Mouse (Mus musculus) ovary, adult 18-20 months (tissue): Measurements from ENCODE around the gene Gse1.

Experiments
- DNase-seq: peaks from one replicate; pipeline ENCODE4 v3.0.0; 2022; ENCODE audit warnings: low spot score, mixed read lengths

Gene Gse1

GRCm38 (mm10) chr8:120616663-120617626 is 388.7 kb downstream of the Gse1 start:
- no peak for DNase-seq

DNA sequence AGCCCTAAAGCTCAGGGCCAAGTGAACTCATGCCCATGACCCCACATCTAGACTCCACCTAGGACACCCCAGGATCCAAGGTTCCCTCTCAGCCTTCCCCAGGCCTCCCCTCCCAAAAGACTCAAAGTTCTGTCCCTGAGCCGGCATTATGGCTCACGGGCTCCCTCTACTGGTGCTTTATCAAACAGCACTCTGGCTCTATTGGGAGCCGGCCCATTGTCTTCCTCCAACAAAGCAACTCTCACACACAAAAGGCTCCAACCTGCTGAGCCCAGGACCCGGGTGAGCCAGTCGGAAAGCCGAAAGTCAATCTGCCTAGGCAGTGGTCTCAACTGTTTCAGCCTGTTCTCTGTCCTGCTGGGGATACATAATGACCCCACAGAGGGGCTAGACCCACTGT is 389.9 kb downstream of the Gse1 start:
- no peak for DNase-seq

DNA sequence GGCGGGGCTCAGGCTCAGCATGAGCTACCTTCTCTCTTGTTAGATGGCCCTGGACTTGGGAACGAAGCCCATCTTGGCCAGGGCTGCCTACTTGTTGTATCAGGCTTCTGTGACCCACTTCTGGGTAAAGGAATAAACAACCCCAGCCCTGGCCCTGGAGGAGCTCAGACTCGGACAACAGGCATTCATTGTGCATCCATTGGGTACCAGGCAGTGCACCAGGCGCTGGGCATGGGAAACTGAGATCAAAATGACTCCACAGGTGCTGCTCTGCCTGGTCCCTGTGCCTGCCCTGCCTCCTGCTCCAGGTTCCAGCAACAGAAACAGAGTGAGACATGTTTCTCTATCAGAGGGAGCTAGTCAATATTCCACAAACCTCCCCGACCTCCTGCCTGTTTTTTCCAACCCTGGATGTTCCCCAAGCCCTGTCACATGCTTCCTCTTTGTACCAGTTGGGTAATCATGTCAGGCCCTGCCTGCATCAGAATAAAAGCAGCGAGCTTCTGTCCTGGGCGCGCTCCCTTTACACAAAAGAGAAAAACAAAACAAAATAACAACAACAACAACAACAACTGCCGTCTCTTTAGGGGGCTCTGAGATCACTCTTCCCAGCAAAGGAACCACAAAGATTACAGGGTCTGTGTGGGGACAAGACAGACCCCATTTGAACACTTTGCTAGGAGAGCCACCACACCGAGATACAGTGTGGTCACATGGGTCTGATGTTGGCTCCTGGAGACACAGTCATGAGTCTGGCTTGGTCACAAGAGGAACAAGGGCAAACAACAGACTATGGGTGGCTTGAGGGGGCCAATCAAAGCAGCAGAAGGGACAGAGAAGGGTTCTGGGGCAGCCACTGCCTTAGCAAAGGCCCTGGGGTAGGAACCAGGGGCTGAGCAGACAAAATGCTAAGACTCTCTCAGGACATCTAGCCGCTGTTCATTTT is 391.3 kb downstream of the Gse1 start:
- DNase-seq = no peak

- DNase-seq = no peak
Observed at GRCm38 (mm10) chr8:120620441-120620840, 392.2 kb downstream of the Gse1 start.

DNA sequence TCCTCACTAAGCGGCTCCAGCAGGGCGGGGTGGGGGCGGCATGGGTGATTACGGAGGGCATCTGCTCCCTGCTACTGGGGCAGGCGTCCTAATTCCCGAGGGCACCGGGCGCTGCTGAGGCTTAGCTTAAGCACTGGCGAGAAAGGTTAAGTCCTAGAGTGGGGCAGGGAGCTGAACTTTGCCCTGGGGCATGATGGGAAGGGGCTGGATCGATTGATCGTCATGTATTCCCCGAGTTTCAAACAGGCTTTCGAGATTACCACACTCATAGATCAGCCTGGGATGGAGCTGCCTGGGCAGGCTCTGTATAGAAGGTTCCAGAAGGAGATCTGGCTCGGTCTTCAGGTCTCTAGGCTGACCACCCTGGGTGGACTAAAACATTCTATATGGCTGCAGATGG is 393.9 kb downstream of the Gse1 start:
- DNase-seq = no peak

DNA sequence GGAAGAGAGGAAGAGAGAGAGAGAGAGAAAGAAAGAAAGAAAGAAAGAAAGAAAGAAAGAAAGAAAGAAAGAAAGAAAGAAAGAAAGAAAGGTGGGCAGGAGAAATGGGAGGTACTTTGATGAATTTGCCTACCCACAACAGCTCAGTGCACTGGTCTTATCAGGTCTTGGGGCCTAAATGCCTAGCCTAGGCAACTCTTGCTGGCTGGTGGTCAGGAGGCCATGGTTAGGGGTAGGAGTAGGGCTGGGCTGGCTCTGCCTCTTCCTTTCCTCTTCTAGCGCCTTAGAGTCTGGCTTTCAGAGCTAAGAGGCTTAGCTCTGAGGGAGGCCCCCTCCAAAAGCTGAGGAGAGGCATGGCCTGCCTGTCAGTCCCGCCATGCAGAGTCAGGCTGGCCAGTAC is 395.4 kb downstream of the Gse1 start:
- DNase-seq = no peak

- no peak for DNase-seq
Observed at GRCm38 (mm10) chr8:120626461-120626860, 398.2 kb downstream of the Gse1 start.

DNA sequence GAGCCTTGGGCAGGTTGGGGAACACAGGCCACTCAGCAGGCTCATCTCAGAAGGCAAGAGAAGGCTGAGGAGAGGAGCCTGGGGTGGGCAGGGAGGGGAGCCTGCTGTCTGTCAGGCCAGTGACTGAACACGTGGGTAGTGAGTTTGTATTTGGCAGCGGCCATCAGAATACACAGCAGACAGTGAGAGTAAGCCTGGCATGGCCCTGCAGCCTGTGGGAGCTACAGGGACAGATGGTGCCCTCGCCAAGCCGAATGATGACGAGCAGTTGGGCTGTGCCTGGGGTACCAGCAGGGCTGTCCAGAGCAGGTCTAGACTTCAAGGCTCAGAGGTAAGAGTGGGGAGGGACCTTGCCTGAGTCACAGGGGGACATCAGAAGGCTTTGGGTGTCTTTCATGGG is 399.0 kb downstream of the Gse1 start:
- DNase-seq = no peak

DNA sequence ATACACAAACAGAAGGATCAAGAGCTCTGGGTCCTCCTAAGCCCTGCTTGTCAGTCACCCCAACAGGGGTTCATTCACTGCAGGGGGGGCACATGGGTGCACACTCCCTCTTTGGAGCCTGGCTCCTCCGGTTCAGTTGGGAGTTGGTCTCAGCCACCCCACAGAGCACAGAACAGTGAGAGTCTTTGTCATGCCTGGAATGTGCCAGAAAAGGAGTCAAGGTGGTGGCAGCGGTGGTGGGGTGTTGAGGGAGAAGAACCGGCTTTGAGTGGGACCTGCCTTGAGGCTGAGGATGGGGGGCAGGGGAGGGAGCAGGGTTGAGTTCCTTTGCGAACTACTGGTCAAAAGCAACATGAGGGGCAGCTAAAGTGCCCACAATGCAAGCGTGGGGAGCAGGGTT is 401.8 kb downstream of the Gse1 start:
- no peak for DNase-seq

GRCm38 (mm10) chr8:120630848-120631247 is 402.6 kb downstream of the Gse1 start:
- no peak for DNase-seq
